Mouse (Mus musculus) B cell, adult 67 days (primary cell): ENCODE measurements around the gene Il17a. TPM values are rescaled to one million over a fixed set of nuclear protein-coding genes. Genes with fewer than 3 reads are reported as not detected.

Experiments
- total RNA-seq, 2 experiments: library from RNA; stranded (reverse); gene quantifications; 4 replicates each; pipeline ENCODE4 v1.2.4; 2023

Il17a gene
- not detected for total RNA-seq

DNA sequence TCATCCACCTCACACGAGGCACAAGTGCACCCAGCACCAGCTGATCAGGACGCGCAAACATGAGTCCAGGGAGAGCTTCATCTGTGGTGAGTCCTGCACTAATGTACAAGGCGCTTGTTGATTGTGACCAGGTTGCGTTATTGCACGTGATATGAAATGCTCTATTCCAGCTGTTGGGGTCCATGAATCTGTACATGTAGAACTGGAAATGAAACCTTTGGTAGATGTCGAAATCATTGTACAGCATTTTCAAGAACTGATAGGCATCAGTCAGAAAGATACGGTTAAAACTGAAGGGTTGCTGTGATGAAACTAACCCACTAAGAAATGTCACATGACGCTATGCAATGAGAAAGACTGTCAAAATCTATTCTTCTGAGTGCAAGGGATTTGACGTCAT, at the start of gene Il17a:
Gene Il17a (plus strand): TSS at position 3 of the 400 bp plus-strand sequence.

Other genes with a start within 250 kb of the Il17a start
- not detected for gene Pkhd1, start 112.8 kb upstream of the Il17a start, total RNA-seq
- gene Il17f, start 59.7 kb downstream of the Il17a start, total RNA-seq = 1 to 10 TPM; 1.4 to 1.7 TPM
- gene Mcm3, start 89.4 kb downstream of the Il17a start, total RNA-seq = 10 to 100 TPM; 47.8 to 61.4 TPM
- gene Paqr8, start 159.7 kb downstream of the Il17a start, total RNA-seq = 1 to 10 TPM; 2.0 to 3.5 TPM
- gene Efhc1, start 220.7 kb downstream of the Il17a start, total RNA-seq = 1 to 10 TPM in 1 of 2 experiments, under 1 TPM in 1; 0.27 to 2.1 TPM